In the genomic region with DNA sequence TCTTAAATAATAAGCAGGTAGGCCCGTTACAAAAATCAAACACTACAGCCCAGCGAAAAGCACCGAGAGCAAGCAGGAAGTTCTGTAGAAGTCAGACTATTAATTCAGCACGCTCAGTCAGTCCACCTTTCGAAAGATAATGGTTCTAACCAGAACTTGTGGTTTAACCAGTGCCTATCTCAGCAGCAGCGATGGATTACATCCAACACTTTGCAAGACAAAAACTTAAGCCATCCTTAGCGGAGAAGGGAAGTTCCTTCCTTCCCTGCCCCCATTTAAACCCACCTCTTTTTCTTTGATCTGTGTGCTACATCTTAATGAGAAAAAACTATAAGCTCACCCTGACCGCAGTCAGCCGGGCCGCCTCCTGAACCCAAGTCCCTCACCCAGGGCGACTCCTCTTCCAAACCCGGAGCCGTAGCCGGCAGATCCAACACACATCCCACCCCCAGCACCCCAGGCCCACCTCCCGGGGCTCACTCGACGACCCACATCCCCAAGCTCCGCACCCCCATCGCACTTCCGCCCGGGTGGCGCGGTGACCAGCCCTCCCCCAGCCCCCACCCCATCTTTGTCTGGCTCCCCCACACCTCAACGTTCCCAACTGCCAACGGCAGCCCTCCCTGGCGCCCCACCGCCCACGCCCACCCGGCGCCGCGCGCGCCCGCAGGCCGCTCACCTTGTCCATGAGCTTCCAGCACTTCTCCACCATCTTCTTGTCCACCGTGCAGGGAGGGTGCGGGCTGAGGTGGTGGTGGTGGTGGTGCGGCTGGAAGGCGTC, we compare ENCODE assay signal across 8 mouse cellular contexts. TPM values are rescaled to one million over a fixed set of nuclear protein-coding genes. Genes with fewer than 3 reads are reported as not detected.
DNase-seq lines count a peak whose midpoint lies in the region; ATAC-seq lines count a peak whose summit lies in the region.

No protein-coding gene starts in this region.

- no peaks in the 10 kb centered on the region for H3K27me3 ChIP-seq in kidney, embryonic 14.5 days (ENCODE audit: control insufficient read depth, insufficient read depth, low read length)
- no peaks in the 10 kb centered on the region for H3K27me3 ChIP-seq in intestine, embryonic 16.5 days (replicated peaks; ENCODE audit: control insufficient read depth, insufficient read depth, low read length)
- no peaks in the 10 kb centered on the region for H3K27me3 ChIP-seq in midbrain, embryonic 13.5 days

- peak overlapping the region; percentile 91 for H3K4me3 ChIP-seq in kidney, embryonic 14.5 days (ENCODE audit: low read length)
- peak overlapping the region; percentile 91 for H3K4me3 ChIP-seq in intestine, embryonic 16.5 days (ENCODE audit: low read length)
- peak overlapping the region; percentile 90 for H3K4me3 ChIP-seq in midbrain, embryonic 13.5 days (replicated peaks)

- H3K36me3 ChIP-seq in kidney, embryonic 14.5 days (ENCODE audit: control insufficient read depth, insufficient read depth, low read length) = peaks cover under 1% of the 10 kb centered on the region; the same call in 1 of the 2 replicates
- H3K36me3 ChIP-seq in intestine, embryonic 16.5 days (ENCODE audit: control insufficient read depth, insufficient read depth, low read length) = no peaks in the 10 kb centered on the region
- no peaks in the 10 kb centered on the region for H3K36me3 ChIP-seq in midbrain, embryonic 13.5 days

- DNase-seq in kidney, adult 8-10 months = no peak
- peak; percentile 92 for DNase-seq in MEL-GATA-1-ER (ENCODE audit: extremely low read depth, low read depth)
- DNase-seq in thymus, postnatal 36 days = peak; percentile 76 to 86
- no peak for DNase-seq in layer of hippocampus, postnatal 10 days (ENCODE audit: low spot score in 2 of 2)

- peak overlapping the region; percentile 67 for H3K4me2 ChIP-seq in kidney, embryonic 14.5 days (replicated peaks; ENCODE audit: low read depth, low read length)
- H3K4me2 ChIP-seq in intestine, embryonic 16.5 days (ENCODE audit: low read depth, low read length) = peak overlapping the region; percentile 57
- H3K4me2 ChIP-seq in midbrain, embryonic 13.5 days (replicated peaks) = peak overlapping the region; percentile 83

- 1% methylated on average over 40 of the region's 40 CpGs for WGBS in kidney, embryonic 14.5 days
- WGBS in intestine, embryonic 16.5 days = under 1% methylated on average over 40 of the region's 40 CpGs
- under 1% methylated on average over 40 of the region's 40 CpGs for WGBS in midbrain, embryonic 13.5 days

- no peaks in the 10 kb centered on the region for H3K9me3 ChIP-seq in kidney, embryonic 14.5 days (ENCODE audit: control insufficient read depth, low read length)
- H3K9me3 ChIP-seq in intestine, embryonic 16.5 days (ENCODE audit: control insufficient read depth, low read length) = no peaks in the 10 kb centered on the region
- H3K9me3 ChIP-seq in midbrain, embryonic 13.5 days = no peaks in the 10 kb centered on the region

- peak overlapping the region; percentile 92 for H3K9ac ChIP-seq in kidney, embryonic 14.5 days (ENCODE audit: low read depth, low read length)
- H3K9ac ChIP-seq in intestine, embryonic 16.5 days (ENCODE audit: low read depth, low read length) = peak overlapping the region; percentile 95
- peak overlapping the region; percentile 92 for H3K9ac ChIP-seq in midbrain, embryonic 13.5 days (replicated peaks)

- H3K27ac ChIP-seq in kidney, embryonic 14.5 days (ENCODE audit: low read depth, low read length) = peak overlapping the region; percentile 94
- peak overlapping the region; percentile 93 for H3K27ac ChIP-seq in intestine, embryonic 16.5 days (ENCODE audit: low read length)
- H3K27ac ChIP-seq in midbrain, embryonic 13.5 days = peak overlapping the region; percentile 96

- peak; percentile 75 for ATAC-seq in kidney, embryonic 14.5 days (ENCODE audit: low FRiP score, low TSS enrichment)
- peak; percentile 23 for ATAC-seq in erythroid progenitor cell, adult 5-6 weeks (replicated peaks; ENCODE audit: low FRiP score, poor library complexity, severe bottlenecking)
- peak; percentile 77 for ATAC-seq in intestine, embryonic 16.5 days
- peak; percentile 89 for ATAC-seq in midbrain, embryonic 13.5 days

- peaks cover 19% of the 10 kb centered on the region; the same call in 1 of the 2 replicates for H3K4me1 ChIP-seq in kidney, embryonic 14.5 days (ENCODE audit: control insufficient read depth, insufficient read depth, low read length)
- peaks cover 20% of the 10 kb centered on the region for H3K4me1 ChIP-seq in intestine, embryonic 16.5 days (ENCODE audit: control insufficient read depth, insufficient read depth, low read length)
- peaks cover 24% of the 10 kb centered on the region for H3K4me1 ChIP-seq in midbrain, embryonic 13.5 days (replicated peaks)

RNA-seq across cellular contexts. Expression of gene Cbl, which starts 0.6 kb away (rescaled TPM):
- polyA plus RNA-seq in kidney, embryonic 14.5 days (2014; fragmentation: Nextera tagmentation; extraction: Ambion mirVana) = 14.8 and 27.9 TPM in 2 replicates
- 43.2 TPM in 2 replicates for total RNA-seq in erythroid progenitor cell, adult 5-6 weeks (2015; ENCODE audit: low replicate concordance)
- 16.2 and 21.3 TPM in 2 replicates for total RNA-seq in erythroid progenitor cell, adult 5-6 weeks (2017; ENCODE audit: low replicate concordance)
- polyA plus RNA-seq in intestine, embryonic 16.5 days (2015; fragmentation: Nextera tagmentation; extraction: Ambion mirVana) = 10.9 and 11.2 TPM in 2 replicates
- polyA plus RNA-seq in midbrain, embryonic 13.5 days (2015; fragmentation: Nextera tagmentation; extraction: Ambion mirVana) = 26.2 and 28.5 TPM in 2 replicates
- 10 to 100 TPM; 55.1 to 58.4 TPM for total RNA-seq in layer of hippocampus, postnatal 10 days (2021)

RNA-seq across cellular contexts. Expression of gene Ccdc153, which starts 7.3 kb away (rescaled TPM):
- polyA plus RNA-seq in kidney, embryonic 14.5 days (2014; fragmentation: Nextera tagmentation; extraction: Ambion mirVana) = not detected in 2 replicates
- total RNA-seq in erythroid progenitor cell, adult 5-6 weeks (2015; ENCODE audit: low replicate concordance) = not detected in 2 replicates
- not detected in 2 replicates for total RNA-seq in erythroid progenitor cell, adult 5-6 weeks (2017; ENCODE audit: low replicate concordance)
- polyA plus RNA-seq in intestine, embryonic 16.5 days (2015; fragmentation: Nextera tagmentation; extraction: Ambion mirVana) = not detected in 2 replicates
- polyA plus RNA-seq in midbrain, embryonic 13.5 days (2015; fragmentation: Nextera tagmentation; extraction: Ambion mirVana) = not detected in 2 replicates
- total RNA-seq in layer of hippocampus, postnatal 10 days (2021) = 1 to 10 TPM; 7.2 to 9.2 TPM

RNA-seq across cellular contexts. Expression of gene Pdzd3, which starts 18.1 kb away (rescaled TPM):
- 1.9 and 4.2 TPM in 2 replicates for polyA plus RNA-seq in kidney, embryonic 14.5 days (2014; fragmentation: Nextera tagmentation; extraction: Ambion mirVana)
- total RNA-seq in erythroid progenitor cell, adult 5-6 weeks (2015; ENCODE audit: low replicate concordance) = not detected in 2 replicates
- total RNA-seq in erythroid progenitor cell, adult 5-6 weeks (2017; ENCODE audit: low replicate concordance) = not detected in 2 replicates
- polyA plus RNA-seq in intestine, embryonic 16.5 days (2015; fragmentation: Nextera tagmentation; extraction: Ambion mirVana) = 22.2 and 28.5 TPM in 2 replicates
- polyA plus RNA-seq in midbrain, embryonic 13.5 days (2015; fragmentation: Nextera tagmentation; extraction: Ambion mirVana) = 0.48 and 0.64 TPM in 2 replicates
- total RNA-seq in layer of hippocampus, postnatal 10 days (2021) = 1 to 10 TPM in 1 of 2 experiments, under 1 TPM in 1; 0.98 to 1.0 TPM

RNA-seq across cellular contexts. Expression of gene Nlrx1, which starts 35.2 kb away (rescaled TPM):
- 3.2 and 5.6 TPM in 2 replicates for polyA plus RNA-seq in kidney, embryonic 14.5 days (2014; fragmentation: Nextera tagmentation; extraction: Ambion mirVana)
- total RNA-seq in erythroid progenitor cell, adult 5-6 weeks (2015; ENCODE audit: low replicate concordance) = 0.84 and 2.5 TPM in 2 replicates
- total RNA-seq in erythroid progenitor cell, adult 5-6 weeks (2017; ENCODE audit: low replicate concordance) = 1.2 and 2.6 TPM in 2 replicates
- 5.4 and 5.5 TPM in 2 replicates for polyA plus RNA-seq in intestine, embryonic 16.5 days (2015; fragmentation: Nextera tagmentation; extraction: Ambion mirVana)
- polyA plus RNA-seq in midbrain, embryonic 13.5 days (2015; fragmentation: Nextera tagmentation; extraction: Ambion mirVana) = 3.3 and 3.5 TPM in 2 replicates
- 10 to 100 TPM; 11.5 to 11.6 TPM for total RNA-seq in layer of hippocampus, postnatal 10 days (2021)

RNA-seq across cellular contexts. Expression of gene Abcg4, which starts 55.2 kb away (rescaled TPM):
- 1.5 and 2.7 TPM in 2 replicates for polyA plus RNA-seq in kidney, embryonic 14.5 days (2014; fragmentation: Nextera tagmentation; extraction: Ambion mirVana)
- total RNA-seq in erythroid progenitor cell, adult 5-6 weeks (2015; ENCODE audit: low replicate concordance) = 314 and 326 TPM in 2 replicates
- 111 and 113 TPM in 2 replicates for total RNA-seq in erythroid progenitor cell, adult 5-6 weeks (2017; ENCODE audit: low replicate concordance)
- 2.6 and 3.0 TPM in 2 replicates for polyA plus RNA-seq in intestine, embryonic 16.5 days (2015; fragmentation: Nextera tagmentation; extraction: Ambion mirVana)
- polyA plus RNA-seq in midbrain, embryonic 13.5 days (2015; fragmentation: Nextera tagmentation; extraction: Ambion mirVana) = 17.3 and 18.1 TPM in 2 replicates
- 10 to 100 TPM; 73.5 to 76.2 TPM for total RNA-seq in layer of hippocampus, postnatal 10 days (2021)

Comparison
In these comparisons a context has a peak if more than half of its experiments do, and no peak if none do; other contexts are left out.
1. ATAC-seq: peak in every context shown above with its lines; median percentile 89 in midbrain, embryonic 13.5 days; 77 in intestine, embryonic 16.5 days; 75 in kidney, embryonic 14.5 days; 23 in erythroid progenitor cell, adult 5-6 weeks.
2. DNase-seq: peak in MEL-GATA-1-ER (single experiment) and thymus, postnatal 36 days (2 of 2); none in kidney, adult 8-10 months (0 of 2) and layer of hippocampus, postnatal 10 days (0 of 2).
3. Peak in every context shown above with its lines, with median percentiles within 50 percentile points of each other: H3K27ac ChIP-seq, H3K4me2 ChIP-seq, H3K4me3 ChIP-seq and H3K9ac ChIP-seq.